Mouse (Mus musculus) 3T3-L1 (cell line): ENCODE measurements at regions not wholly inside any gene's neighbourhood (a gene's known extent, or its start where the extent isn't known, plus 50 kb on each side); places are given as distances from the start of the nearest gene placed in this dataset.

Experiments used
- DNase-seq: peaks from one replicate; pipeline ENCODE4 v3.0.0-alpha.2; 2015; ENCODE audit warnings: low read depth, low spot score

DNA sequence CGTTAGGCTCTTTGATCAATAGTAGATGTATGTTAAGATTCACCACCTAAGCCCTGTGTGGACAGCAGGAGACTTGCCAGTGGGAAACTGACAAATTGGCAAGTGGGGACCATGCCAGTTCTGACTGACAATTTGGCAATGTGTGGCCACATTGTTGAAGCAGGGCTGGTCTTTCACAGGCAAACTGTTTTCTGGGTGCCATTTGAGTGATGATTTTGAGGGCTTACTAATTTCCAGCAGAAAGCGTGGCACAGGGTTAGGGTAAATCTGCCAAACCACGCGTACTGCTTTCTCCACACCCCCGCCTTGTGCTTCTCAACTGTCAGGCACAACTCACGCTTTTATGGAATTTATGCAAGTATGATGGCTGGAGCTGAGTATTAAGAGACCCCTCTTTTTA is 91.2 kb upstream of the Trpm3 start:
- no peak for DNase-seq

- DNase-seq: no peak
Observed at GRCm38 (mm10) chr19:22066302-22066701, 72.5 kb upstream of the Trpm3 start.

DNA sequence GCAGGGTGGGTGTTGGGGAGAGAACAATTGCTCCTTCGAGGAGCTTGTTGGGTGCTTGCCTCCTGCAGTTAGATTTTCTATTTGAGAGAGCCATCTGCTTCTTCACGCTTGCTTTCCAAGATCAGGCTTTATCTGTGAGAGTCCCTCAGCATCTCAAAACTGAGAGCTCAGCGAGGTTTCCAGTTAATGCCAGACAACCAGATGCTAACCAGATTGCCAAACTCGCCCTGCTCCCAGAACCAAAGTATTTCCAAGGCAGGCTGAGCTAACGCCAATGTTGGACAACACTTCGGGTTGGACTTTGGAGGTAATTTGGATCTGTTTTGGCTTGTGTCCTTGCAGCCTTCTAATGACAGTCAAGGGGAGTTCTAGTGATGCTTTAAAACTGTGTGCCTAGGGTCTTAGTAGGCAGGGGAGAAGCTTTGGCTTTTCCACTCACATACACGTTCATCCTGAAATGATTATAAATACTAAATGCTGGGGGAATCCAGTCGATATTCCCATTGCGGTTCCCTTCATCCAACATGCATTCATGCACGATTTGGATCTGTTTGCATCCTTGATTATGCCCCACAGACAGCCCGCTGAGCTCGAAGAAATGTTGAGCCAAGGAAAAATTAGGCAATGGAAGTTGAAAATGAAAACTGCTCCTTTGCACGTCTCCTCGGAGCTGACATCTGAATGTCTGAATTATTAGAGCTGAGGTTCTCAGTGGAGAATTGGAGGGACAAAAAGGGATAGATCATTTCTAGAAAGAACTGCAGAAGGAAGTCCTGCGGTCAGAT is 68.4 kb upstream of the Trpm3 start:
- no peak for DNase-seq

DNA sequence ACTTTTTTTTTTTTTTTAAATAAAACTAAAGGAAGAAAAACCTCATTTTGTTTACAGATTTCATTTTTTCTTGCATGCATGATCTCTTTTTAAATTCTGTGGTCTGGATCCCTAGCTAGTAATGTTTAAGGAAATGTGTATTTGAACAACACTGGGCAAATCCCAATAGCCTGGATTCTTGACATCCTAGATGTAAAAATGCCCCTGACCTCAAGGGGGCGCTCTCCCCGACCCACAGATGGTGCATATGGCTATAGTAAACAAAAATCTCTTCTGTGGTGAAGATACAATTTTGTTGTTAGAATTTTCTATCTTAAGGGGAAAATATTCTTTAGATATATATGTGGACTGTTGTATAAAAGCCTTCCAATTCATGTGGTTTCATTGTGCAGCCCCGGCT is 67.1 kb upstream of the Trpm3 start:
- DNase-seq: peak; percentile 18

DNA sequence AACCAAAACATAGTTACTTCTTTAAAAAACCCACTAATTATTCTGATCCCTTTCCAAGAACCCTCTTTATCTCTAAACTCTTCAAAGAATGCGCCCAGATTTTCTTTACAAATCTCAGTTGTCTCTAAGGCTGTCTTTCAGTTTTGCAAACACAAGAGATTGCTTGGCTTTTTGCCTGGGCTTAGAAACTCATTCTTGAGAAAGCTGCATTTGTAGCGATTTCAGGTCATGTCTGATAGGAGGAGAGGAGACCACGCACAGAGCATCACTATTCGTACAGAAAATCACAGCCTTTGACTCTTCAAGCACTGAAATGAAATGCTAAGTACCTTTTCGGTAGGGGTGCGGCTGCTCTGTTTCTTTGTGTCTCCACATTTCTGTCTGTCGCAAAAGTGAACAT is 64.8 kb upstream of the Trpm3 start:
- no peak for DNase-seq

GRCm38 (mm10) chr19:22081448-22081847 is 57.4 kb upstream of the Trpm3 start:
- no peak for DNase-seq
